Mouse (Mus musculus) myocyte (in vitro differentiated cells): ENCODE measurements around the gene Dmrtc2. TPM values are rescaled to one million over a fixed set of nuclear protein-coding genes. Genes with fewer than 3 reads are reported as not detected.
"Not testable (repeated sequence)": the region's sequence is repeated elsewhere in the genome, so short reads cannot be mapped to it uniquely, and the experiment has no call there.

Experiments used
- H3K27me3 ChIP-seq: one replicate; pipeline ENCODE4 v1.6.1; 2011; ENCODE audit not compliant: control insufficient read depth, insufficient read depth, insufficient read length
- H3K36me3 ChIP-seq: one replicate; pipeline ENCODE4 v1.6.1; 2011; ENCODE audit not compliant: control insufficient read depth, insufficient read depth
- H3K4me2 ChIP-seq: one replicate; pipeline ENCODE4 v1.6.1; 2011; ENCODE audit warnings: low read depth, control low read depth
- H3K4me3 ChIP-seq: one replicate; pipeline ENCODE4 v1.5.1; 2011; ENCODE audit warnings: mild to moderate bottlenecking, control low read depth, moderate library complexity
- H3K79me2 ChIP-seq: one replicate; pipeline ENCODE4 v1.6.1; 2011; ENCODE audit not compliant: control insufficient read depth, insufficient read depth
- H3ac ChIP-seq: one replicate; pipeline ENCODE4 v1.6.1; 2011; ENCODE audit not compliant: control insufficient read depth, insufficient read length
- CEBPB ChIP-seq: IDR thresholded peaks from 2 replicates; pipeline ENCODE4 v1.6.1; 2011; ENCODE audit warnings: mild to moderate bottlenecking, moderate library complexity; ENCODE audit not compliant: poor library complexity, insufficient read depth, severe bottlenecking
- E2F4 ChIP-seq: IDR thresholded peaks from one replicate; pipeline ENCODE4 v1.6.1; 2011; ENCODE audit warnings: mild to moderate bottlenecking, control low read depth, moderate library complexity; ENCODE audit not compliant: insufficient read depth
- MAX ChIP-seq: IDR thresholded peaks from one replicate; pipeline ENCODE4 v1.6.1; 2011; ENCODE audit warnings: low read depth, mild to moderate bottlenecking, control low read depth
- MYOD1 ChIP-seq, 3 experiments: IDR thresholded peaks; one replicate each; pipeline ENCODE4 v1.6.1; 2011; ENCODE audit warnings: control low read depth in 2 of 3, low read depth in 2 of 3, mild to moderate bottlenecking in 2 of 3, moderate library complexity in 1 of 3; ENCODE audit not compliant: insufficient read length in 2 of 3, control insufficient read depth in 1 of 3
- MYOG ChIP-seq, 3 experiments: IDR thresholded peaks; one replicate each; pipeline ENCODE4 v1.6.1; 2011; ENCODE audit warnings: control low read depth in 2 of 3, low read depth in 2 of 3, mild to moderate bottlenecking in 2 of 3; ENCODE audit not compliant: insufficient read length in 2 of 3, control insufficient read depth in 1 of 3, insufficient read depth in 1 of 3
- POLR2A ChIP-seq: IDR thresholded peaks from one replicate; pipeline ENCODE4 v1.6.1; 2011; ENCODE audit warnings: low read depth, mild to moderate bottlenecking, control low read depth, moderate library complexity; ENCODE audit not compliant: insufficient read length
- POLR2AphosphoS2 ChIP-seq: IDR thresholded peaks from one replicate; pipeline ENCODE4 v1.6.1; 2011; ENCODE audit warnings: low read depth, control low read depth; ENCODE audit not compliant: insufficient read length
- REST ChIP-seq: IDR thresholded peaks from one replicate; pipeline ENCODE4 v1.6.1; 2011; ENCODE audit warnings: mild to moderate bottlenecking, control low read depth, moderate library complexity; ENCODE audit not compliant: insufficient read depth, insufficient read length
- SRF ChIP-seq: IDR thresholded peaks from one replicate; pipeline ENCODE4 v1.6.1; 2011; ENCODE audit warnings: low read depth; ENCODE audit not compliant: control insufficient read depth, insufficient read length
- TCF12 ChIP-seq: IDR thresholded peaks from one replicate; pipeline ENCODE4 v1.6.1; 2011; ENCODE audit warnings: mild to moderate bottlenecking, control low read depth; ENCODE audit not compliant: poor library complexity, insufficient read depth, severe bottlenecking
- TCF3 ChIP-seq: IDR thresholded peaks from one replicate; pipeline ENCODE4 v1.6.1; 2011; ENCODE audit warnings: low read depth, control low read depth; ENCODE audit not compliant: insufficient read length
- USF1 ChIP-seq: IDR thresholded peaks from one replicate; pipeline ENCODE4 v1.6.1; 2011; ENCODE audit warnings: low read depth, mild to moderate bottlenecking, control low read depth, moderate library complexity
- polyA plus RNA-seq: library from polyadenylated mRNA; unstranded; fragments of >200 nt; fragmentation: generic; extraction: Trizol; gene quantifications from one replicate; pipeline ENCODE4 v1.2.1, GENCODE M21; 2012; ENCODE audit warnings: missing spikeins

Gene Dmrtc2
- not detected for polyA plus RNA-seq

DNA sequence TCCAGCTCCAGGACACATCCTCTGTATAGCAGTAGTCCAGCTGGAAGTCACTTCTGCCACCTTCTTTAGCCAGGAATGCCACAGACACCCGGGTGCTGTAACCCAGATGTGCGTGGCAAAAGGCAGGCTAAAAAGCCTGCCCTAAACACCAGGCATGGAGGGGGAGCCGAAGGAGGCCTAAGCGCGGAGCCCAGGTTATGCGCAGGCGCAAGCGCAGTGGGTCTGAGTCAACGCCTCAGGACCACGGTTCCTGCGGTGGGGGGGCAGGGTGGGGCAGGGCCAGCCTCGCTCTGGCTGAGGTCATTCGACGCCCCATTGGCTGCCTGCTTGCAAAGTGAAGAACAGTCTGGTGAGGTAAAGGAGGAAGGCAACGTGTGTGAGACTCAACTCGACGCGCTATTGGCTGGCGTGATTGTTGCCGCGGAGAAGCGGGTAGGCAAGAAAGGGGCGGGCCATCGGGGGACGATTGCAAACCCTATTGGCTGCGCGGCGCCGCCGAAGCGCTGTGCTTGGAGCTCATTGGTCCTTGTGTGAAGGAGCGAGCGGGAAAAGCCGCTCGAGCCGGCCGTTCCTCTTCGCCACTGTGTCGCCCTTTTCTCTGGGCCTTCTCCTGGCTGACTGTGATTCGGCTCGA, at the start of gene Dmrtc2, which contains the start of gene Lypd4:
Gene Dmrtc2 (plus strand): TSS at position 526 of the 634 bp plus-strand sequence.
Gene Lypd4 (minus strand): TSS at position 410 of the 634 bp plus-strand sequence.
- Histone ChIP-seq H3K27me3 (peaks cover 38% of the 10 kb centered on the region), H3K4me3 (no peak within 1 kb of the TSS), H3K4me2 (no peak within 1 kb of the TSS), H3K36me3 (no peaks in the 10 kb centered on the region), H3ac (no peak within 1 kb of the TSS), H3K79me2 (no peaks in the 10 kb centered on the region)
- TF ChIP-seq SRF (no peak), E2F4 (no peak), MYOG (IDR thresholded peaks at IDR 0.05; ENCODE audit: control insufficient read depth in 1 of 3, insufficient read depth in 1 of 3, insufficient read length in 2 of 3, low read depth in 2 of 3) (no peak), POLR2A (no peak), MAX (no peak), CEBPB (no peak), MYOD1 (IDR thresholded peaks at IDR 0.05; ENCODE audit: control insufficient read depth in 1 of 3, insufficient read length in 2 of 3, low read depth in 2 of 3) (no peak), TCF3 (no peak), TCF12 (no peak), POLR2AphosphoS2 (no peak), REST (no peak), USF1 (no peak)

DNA sequence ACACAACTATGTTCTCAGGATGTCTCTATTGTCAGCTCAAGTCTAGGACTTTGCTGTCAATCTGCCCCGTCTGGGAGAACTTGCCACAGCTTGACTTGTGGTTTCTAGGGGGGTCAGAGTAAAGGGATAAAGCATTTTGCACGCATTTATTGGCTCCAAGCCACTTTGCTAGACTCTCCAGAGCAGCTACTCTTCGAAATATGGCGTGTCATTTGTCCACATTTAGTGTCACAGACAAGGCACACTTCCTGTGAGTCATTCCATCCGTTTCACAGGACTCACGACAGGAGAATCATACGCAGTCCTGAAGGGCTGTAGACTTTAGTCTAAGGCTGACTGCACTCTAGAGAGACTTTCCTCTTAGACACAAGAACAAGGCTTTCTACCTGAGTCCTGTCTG, 45.4 kb upstream of the Dmrtc2 start:
- no peak overlapping the region for H3K4me3 ChIP-seq
- TF ChIP-seq MAX (no peak), USF1 (no peak), REST (no peak), MYOG (IDR thresholded peaks at IDR 0.05; ENCODE audit: control insufficient read depth in 1 of 3, insufficient read depth in 1 of 3, insufficient read length in 2 of 3, low read depth in 2 of 3) (no peak), CEBPB (no peak), SRF (no peak), TCF3 (no peak), POLR2AphosphoS2 (no peak), E2F4 (no peak), POLR2A (no peak), TCF12 (no peak), MYOD1 (IDR thresholded peaks at IDR 0.05; ENCODE audit: control insufficient read depth in 1 of 3, insufficient read length in 2 of 3, low read depth in 2 of 3) (no peak)
- no peak overlapping the region for H3ac ChIP-seq

DNA sequence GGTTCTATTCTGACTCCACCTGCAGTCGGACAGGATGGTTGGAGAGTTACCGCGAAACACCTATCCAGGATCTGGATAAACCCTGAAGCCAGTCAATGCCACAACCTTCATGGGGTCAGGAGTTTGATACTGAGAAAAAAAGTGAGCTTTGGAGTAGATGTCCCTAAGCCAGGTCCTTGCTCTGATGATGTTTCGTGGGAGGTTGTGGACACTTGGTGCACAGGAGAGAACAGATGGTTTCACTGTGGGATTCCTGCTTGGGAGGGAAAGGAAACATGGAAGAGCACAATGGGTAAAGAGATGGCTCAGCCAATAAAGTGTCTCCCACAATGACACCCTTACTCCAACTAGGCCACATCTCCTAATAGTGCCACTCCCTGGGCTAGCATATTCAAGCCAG, 42.7 kb upstream of the Dmrtc2 start:
- Histone ChIP-seq H3ac (no peak overlapping the region), H3K36me3 (no peaks in the 10 kb centered on the region), H3K27me3 (no peaks in the 10 kb centered on the region), H3K4me2 (no peak overlapping the region), H3K4me3 (no peak overlapping the region), H3K79me2 (no peaks in the 10 kb centered on the region)
- TF ChIP-seq MYOD1 (IDR thresholded peaks at IDR 0.05; ENCODE audit: control insufficient read depth in 1 of 3, insufficient read length in 2 of 3, low read depth in 2 of 3) (no peak), REST (no peak), MAX (no peak), TCF12 (no peak), SRF (no peak), MYOG (IDR thresholded peaks at IDR 0.05; ENCODE audit: control insufficient read depth in 1 of 3, insufficient read depth in 1 of 3, insufficient read length in 2 of 3, low read depth in 2 of 3) (no peak), TCF3 (no peak), E2F4 (no peak), USF1 (no peak), POLR2A (no peak), CEBPB (no peak), POLR2AphosphoS2 (no peak)

More for the DNA sequence above, 45.4 kb upstream of the Dmrtc2 start:
- H3K27me3 ChIP-seq, result no peaks in the 10 kb centered on the region
- no peaks in the 10 kb centered on the region for H3K79me2 ChIP-seq
- no peaks in the 10 kb centered on the region for H3K36me3 ChIP-seq
- H3K4me2 ChIP-seq, result no peak overlapping the region

- not testable (repeated sequence) for H3K79me2 ChIP-seq, H3K36me3 ChIP-seq, H3K4me3 ChIP-seq, H3ac ChIP-seq, H3K27me3 ChIP-seq, H3K4me2 ChIP-seq
Measured at GRCm38 (mm10) chr7:24838732-24839409, 31.0 kb upstream of the Dmrtc2 start.

DNA sequence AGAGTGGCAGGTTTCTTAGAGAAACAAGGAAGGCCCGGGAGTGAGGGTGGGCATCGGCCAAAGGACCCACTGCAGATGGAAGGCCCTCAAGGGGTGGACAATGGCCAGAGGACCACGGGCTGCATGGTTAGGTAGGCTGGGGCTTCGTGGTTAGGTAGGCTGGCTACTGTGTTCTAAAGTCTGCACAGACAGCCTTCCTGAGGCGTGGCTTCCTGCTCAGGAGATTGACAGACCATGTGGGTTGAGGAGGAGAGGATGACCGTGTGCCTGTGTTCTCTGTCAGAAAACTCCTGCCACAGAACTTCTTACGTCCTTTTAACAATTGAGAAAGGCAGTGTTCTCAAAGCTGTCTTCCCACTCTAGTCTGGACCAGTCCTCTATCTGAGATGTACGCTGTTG, 30.4 kb upstream of the Dmrtc2 start:
- TF ChIP-seq MYOG (IDR thresholded peaks at IDR 0.05; ENCODE audit: control insufficient read depth in 1 of 3, insufficient read depth in 1 of 3, insufficient read length in 2 of 3, low read depth in 2 of 3) (no peak), POLR2AphosphoS2 (no peak), REST (no peak), TCF3 (no peak), MYOD1 (IDR thresholded peaks at IDR 0.05; ENCODE audit: control insufficient read depth in 1 of 3, insufficient read length in 2 of 3, low read depth in 2 of 3) (no peak), E2F4 (no peak), SRF (no peak), TCF12 (no peak), POLR2A (no peak), USF1 (no peak), CEBPB (no peak)
- H3K4me3 ChIP-seq, result no peak overlapping the region
- no peak overlapping the region for H3K4me2 ChIP-seq
- no peaks in the 10 kb centered on the region for H3K79me2 ChIP-seq
- H3K27me3 ChIP-seq, result no peaks in the 10 kb centered on the region
- H3K36me3 ChIP-seq, result no peaks in the 10 kb centered on the region
- no peak overlapping the region for H3ac ChIP-seq
